Mouse (Mus musculus): ENCODE data around the gene S100a14.

S100a14 gene

GRCm38 (mm10) chr3:90517711-90518110 is 8.9 kb upstream of the S100a14 start:
- no peak for DNase-seq (ENCODE audit: low spot score)

- DNase-seq (ENCODE audit: low spot score) = no peak
Observed at GRCm38 (mm10) chr3:90525421-90525820, 1.2 kb upstream of the S100a14 start.

GRCm38 (mm10) chr3:90526076-90526475 is 580 bp upstream of the S100a14 start:
- DNase-seq (ENCODE audit: low spot score) = no peak

- no peak for DNase-seq (ENCODE audit: low spot score)
Observed at GRCm38 (mm10) chr3:90527291-90527873, 726 bp downstream of the S100a14 start.

GRCm38 (mm10) chr3:90531713-90532112 is 5.1 kb downstream of the S100a14 start:
- DNase-seq (ENCODE audit: low spot score) = no peak

- DNase-seq (ENCODE audit: low spot score) = no peak
Observed at GRCm38 (mm10) chr3:90535446-90535845, 8.8 kb downstream of the S100a14 start.

GRCm38 (mm10) chr3:90537141-90537904 is 10.7 kb downstream of the S100a14 start, which contains the start of gene S100a16:
S100a16 (plus strand) TSS chr3:90537254.
- peak; percentile 75 for DNase-seq (ENCODE audit: low spot score)

- no peak for DNase-seq (ENCODE audit: low spot score)
Observed at GRCm38 (mm10) chr3:90537905-90538296, 11.2 kb downstream of the S100a14 start.

GRCm38 (mm10) chr3:90540904-90541303 is 14.2 kb downstream of the S100a14 start:
- DNase-seq (ENCODE audit: low spot score) = no peak

- no peak for DNase-seq (ENCODE audit: low spot score)
Observed at GRCm38 (mm10) chr3:90549676-90550420, 23.2 kb downstream of the S100a14 start.

GRCm38 (mm10) chr3:90550421-90550790 is 23.8 kb downstream of the S100a14 start:
- no peak for DNase-seq (ENCODE audit: low spot score)

- DNase-seq (ENCODE audit: low spot score) = no peak
Observed at GRCm38 (mm10) chr3:90552231-90552630, 25.6 kb downstream of the S100a14 start.

GRCm38 (mm10) chr3:90555954-90556353 is 29.3 kb downstream of the S100a14 start:
- no peak for DNase-seq (ENCODE audit: low spot score)

- DNase-seq (ENCODE audit: low spot score) = no peak
Observed at GRCm38 (mm10) chr3:90560008-90560628, 33.5 kb downstream of the S100a14 start, which contains the start of gene S100a3. S100a3 (plus strand) TSS chr3:90560578.

- DNase-seq (ENCODE audit: low spot score) = no peak
Observed at GRCm38 (mm10) chr3:90574691-90575090, 48.0 kb downstream of the S100a14 start.

GRCm38 (mm10) chr3:90575320-90575719 is 48.7 kb downstream of the S100a14 start:
- DNase-seq (ENCODE audit: low spot score) = no peak

- no peak for DNase-seq (ENCODE audit: low spot score)
Observed at GRCm38 (mm10) chr3:90576351-90577001, 49.8 kb downstream of the S100a14 start.

All from ovary, postnatal 36 days (tissue).